Mouse (Mus musculus): ENCODE results near the gene Ephb4. TPM values are rescaled to one million over a fixed set of nuclear protein-coding genes. Genes with fewer than 3 reads are reported as not detected.

The Ephb4 gene
- total RNA-seq, 1 experiment from 2014 or later: not detected

DNA sequence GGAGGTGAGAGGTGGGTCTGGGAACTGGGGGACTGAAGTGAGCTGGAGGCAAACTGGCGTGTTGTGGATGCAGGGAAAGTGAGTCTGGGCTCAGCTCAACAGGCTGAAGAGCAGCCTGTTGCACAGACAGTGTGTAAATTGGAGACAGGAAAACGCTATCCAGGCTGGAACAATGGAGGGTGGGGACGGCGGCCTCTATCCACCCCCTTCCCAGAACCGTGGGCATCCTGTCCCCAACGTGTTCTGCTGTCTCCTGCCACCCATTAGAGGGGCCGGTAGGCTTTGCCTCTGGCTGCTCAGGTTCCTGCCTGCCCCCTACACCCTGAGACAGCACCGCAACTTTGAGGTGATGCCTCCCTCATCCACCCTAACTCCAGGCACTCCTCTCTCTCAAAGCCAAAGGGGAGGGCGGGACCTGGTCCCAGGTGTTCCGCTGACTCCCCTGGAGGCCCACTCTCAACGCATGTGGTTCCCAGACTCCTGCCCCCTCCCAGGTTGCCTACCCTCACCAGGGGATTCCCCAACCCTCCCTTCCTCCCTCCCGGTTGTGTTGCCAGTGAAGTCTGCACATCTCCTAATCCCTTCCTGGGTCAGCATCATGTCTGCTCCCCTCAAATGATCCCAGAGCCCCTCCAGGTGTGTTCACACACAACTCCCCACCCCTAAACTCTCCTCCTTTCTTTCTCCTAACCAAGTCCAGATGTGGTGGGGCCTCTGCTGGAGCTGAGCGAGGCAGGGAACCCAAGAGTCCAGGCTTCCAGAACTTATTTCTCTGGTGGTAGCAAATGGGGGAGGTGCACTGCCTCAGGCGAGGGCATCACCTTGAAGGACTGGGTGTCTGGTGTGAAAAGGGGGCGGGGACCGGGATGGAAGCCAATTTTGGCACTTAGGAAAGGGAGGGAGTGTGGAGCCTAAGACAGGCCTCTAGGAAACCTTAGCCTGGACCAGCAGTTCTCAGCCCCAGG, 2.4 kb downstream of the Ephb4 start:
- ATAC-seq (replicated peaks; ENCODE audit: low read depth, poor library complexity, severe bottlenecking): no peak

DNA sequence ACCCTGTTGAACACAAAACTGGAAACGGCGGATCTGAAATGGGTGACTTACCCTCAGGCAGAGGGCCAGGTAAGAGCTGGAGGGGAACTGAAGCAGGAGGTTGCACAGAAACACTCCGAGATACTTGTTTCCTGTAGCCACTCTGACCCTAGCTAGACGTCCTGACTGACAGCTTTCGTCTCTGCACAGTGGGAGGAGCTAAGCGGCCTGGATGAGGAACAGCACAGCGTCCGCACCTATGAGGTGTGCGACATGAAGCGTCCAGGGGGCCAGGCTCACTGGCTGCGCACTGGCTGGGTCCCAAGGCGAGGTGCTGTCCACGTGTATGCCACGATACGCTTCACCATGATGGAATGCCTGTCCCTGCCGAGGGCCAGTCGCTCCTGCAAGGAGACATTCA, 4.2 kb downstream of the Ephb4 start:
- no peak for ATAC-seq (replicated peaks; ENCODE audit: low read depth, poor library complexity, severe bottlenecking)

- ATAC-seq (replicated peaks; ENCODE audit: low read depth, poor library complexity, severe bottlenecking): no peak
Observed at GRCm38 (mm10) chr5:137358382-137358781, 8.5 kb downstream of the Ephb4 start.

GRCm38 (mm10) chr5:137369665-137370064, 19.8 kb downstream of the Ephb4 start:
- no peak for ATAC-seq (replicated peaks; ENCODE audit: low read depth, poor library complexity, severe bottlenecking)

GRCm38 (mm10) chr5:137373371-137373950, 23.6 kb downstream of the Ephb4 start:
- no peak for ATAC-seq (replicated peaks; ENCODE audit: low read depth, poor library complexity, severe bottlenecking)

GRCm38 (mm10) chr5:137374521-137375080, 24.7 kb downstream of the Ephb4 start:
- ATAC-seq (replicated peaks; ENCODE audit: low read depth, poor library complexity, severe bottlenecking): no peak

GRCm38 (mm10) chr5:137375627-137376026, 25.7 kb downstream of the Ephb4 start:
- ATAC-seq (replicated peaks; ENCODE audit: low read depth, poor library complexity, severe bottlenecking): no peak

DNA sequence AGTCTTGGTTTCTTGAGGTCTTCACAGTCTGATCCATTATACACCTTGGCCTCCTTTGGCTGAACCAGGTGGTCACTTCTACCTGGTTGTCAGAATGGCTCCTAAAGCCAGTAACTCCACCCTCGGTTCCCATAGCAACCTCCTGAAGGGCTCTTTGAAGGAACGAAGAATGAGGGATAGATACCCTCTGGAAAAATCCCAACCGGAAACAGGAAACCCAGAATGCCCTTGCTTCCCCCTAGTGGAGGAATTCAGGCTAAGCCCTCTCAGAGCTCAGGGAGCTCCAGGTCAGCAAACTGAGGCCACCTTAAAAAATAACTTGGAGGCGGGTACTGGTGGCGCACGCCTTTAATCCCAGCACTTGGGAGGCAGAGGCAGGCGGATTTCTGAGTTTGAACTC, 26.3 kb downstream of the Ephb4 start:
- no peak for ATAC-seq (replicated peaks; ENCODE audit: low read depth, poor library complexity, severe bottlenecking)

DNA sequence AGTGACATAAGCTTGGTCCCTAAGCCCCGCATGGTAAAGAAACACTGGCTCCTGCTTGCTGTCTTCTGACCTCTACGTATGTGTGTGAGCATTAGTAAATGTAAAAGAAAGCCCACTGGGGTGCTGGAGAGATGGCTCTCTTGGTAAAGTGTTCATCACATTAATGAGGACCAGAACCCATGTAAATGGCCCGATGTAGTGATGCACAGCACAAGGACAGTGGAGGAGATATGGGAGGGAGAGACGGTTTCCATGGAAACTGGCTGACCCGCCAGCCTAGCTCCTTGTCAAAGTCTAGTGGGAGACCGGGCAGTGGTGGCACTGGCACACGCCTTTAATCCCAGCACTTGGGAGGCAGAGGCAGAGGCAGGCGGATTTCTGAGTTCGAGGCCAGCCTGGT, 26.8 kb downstream of the Ephb4 start:
- no peak for ATAC-seq (replicated peaks; ENCODE audit: low read depth, poor library complexity, severe bottlenecking)

GRCm38 (mm10) chr5:137377176-137377575, 27.3 kb downstream of the Ephb4 start:
- ATAC-seq (replicated peaks; ENCODE audit: low read depth, poor library complexity, severe bottlenecking): 0 out of 2 replicates have a peak, but pooled peaks have one; percentile 19

DNA sequence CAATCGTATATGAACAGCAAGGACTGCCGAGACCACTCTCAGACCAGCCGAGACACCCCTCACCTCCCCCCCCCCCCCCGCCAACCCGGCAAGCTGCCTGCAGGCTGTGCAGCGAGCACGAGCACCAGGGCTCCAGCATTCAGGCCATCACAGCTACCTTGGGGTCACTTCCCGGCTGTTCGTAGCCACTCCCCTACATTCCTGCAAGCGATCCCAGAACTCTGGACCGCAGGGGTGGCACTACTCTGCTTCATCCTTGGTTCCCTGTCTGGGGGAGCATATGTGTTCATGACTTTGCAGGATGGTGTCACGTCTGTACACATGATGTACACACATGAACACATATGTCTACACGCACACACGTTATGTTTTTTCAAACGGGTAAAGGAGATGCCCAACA, 27.7 kb downstream of the Ephb4 start:
- no peak for ATAC-seq (replicated peaks; ENCODE audit: low read depth, poor library complexity, severe bottlenecking)

GRCm38 (mm10) chr5:137381152-137381551, 31.2 kb downstream of the Ephb4 start:
- ATAC-seq (replicated peaks; ENCODE audit: low read depth, poor library complexity, severe bottlenecking): peak; percentile 85

DNA sequence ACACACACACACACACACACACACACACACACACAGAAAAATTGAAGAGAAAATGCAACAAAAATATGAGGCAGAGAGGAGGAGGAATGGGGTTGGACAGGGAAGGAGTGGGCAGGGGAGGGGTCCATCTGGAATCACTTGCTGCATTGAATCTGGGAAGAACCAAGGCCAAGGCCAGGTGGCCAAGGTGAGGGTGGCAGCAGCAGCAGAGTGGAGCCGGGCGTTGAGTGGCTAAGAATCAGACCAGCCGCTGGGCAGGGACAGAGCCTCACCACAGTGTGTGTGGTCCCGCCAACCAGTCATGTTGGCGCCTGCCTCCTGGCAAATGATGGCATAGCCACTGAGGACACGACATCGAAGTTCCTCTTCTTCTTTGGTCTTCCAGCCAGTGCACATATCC, 33.5 kb downstream of the Ephb4 start:
- no peak for ATAC-seq (replicated peaks; ENCODE audit: low read depth, poor library complexity, severe bottlenecking)

DNA sequence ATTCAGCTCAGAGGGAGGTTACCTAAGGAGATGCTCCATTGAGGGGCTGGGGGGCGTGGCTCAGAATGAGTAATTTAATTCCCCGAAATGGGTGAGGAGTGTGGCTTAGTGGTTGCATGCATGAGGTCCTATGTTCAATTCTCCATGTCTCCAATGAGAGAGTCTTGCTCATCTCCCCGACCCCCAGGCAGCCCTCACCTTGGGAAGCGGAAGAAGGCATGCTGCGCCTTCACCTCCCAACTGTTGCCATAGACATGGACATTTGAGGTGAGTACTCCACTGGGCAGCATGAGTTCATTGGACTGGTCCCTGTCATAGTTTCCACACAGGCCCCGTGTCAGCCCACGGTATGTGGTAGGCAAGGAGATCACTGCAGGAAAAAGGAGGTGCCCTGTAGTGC, 36.8 kb downstream of the Ephb4 start:
- no peak for ATAC-seq (replicated peaks; ENCODE audit: low read depth, poor library complexity, severe bottlenecking)

GRCm38 (mm10) chr5:137391641-137392040, 41.7 kb downstream of the Ephb4 start:
- ATAC-seq (replicated peaks; ENCODE audit: low read depth, poor library complexity, severe bottlenecking): no peak

DNA sequence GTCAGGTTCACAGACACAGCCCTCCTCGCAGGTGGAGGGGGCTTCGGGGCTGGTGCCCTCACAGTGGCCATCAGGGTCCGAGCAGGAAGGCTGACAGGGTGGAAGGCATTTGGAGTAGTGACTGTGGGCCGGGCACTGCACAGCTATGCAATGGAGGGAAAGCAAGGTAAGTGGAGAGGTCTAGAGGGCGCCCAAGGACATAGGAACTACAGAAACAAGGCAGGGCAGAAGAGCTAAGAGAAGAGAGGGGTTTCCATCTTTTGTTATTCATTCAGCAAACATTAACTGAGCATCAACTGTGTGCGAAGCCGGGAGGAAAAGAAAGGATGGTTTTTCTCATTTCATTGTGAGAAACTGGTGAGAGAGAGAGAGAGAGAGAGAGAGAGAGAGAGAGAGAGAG, 44.5 kb downstream of the Ephb4 start:
- no peak for ATAC-seq (replicated peaks; ENCODE audit: low read depth, poor library complexity, severe bottlenecking)

GRCm38 (mm10) chr5:137404081-137404480, 54.2 kb downstream of the Ephb4 start:
- no peak for ATAC-seq (replicated peaks; ENCODE audit: low read depth, poor library complexity, severe bottlenecking)

GRCm38 (mm10) chr5:137409451-137409850, 59.5 kb downstream of the Ephb4 start:
- ATAC-seq (replicated peaks; ENCODE audit: low read depth, poor library complexity, severe bottlenecking): no peak

DNA sequence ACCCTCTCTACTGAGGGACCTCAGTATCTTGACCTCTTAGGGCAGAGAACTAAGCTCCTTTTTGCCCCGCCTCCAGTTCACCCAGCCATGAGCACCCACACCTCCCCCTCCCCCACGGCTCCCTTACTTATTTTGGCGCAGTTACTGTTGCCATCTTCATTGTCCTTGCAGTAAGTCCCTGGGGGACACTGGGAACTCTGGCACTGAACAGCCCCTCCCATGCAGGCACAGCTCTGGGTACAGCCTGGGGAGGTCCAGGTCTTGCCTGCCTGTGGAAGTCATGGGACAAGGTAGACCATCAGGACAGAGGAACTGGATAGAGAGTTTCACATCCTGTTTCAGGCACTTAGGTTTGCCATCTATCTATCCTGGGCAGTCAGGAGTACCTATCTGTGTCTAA, 60.2 kb downstream of the Ephb4 start:
- no peak for ATAC-seq (replicated peaks; ENCODE audit: low read depth, poor library complexity, severe bottlenecking)

DNA sequence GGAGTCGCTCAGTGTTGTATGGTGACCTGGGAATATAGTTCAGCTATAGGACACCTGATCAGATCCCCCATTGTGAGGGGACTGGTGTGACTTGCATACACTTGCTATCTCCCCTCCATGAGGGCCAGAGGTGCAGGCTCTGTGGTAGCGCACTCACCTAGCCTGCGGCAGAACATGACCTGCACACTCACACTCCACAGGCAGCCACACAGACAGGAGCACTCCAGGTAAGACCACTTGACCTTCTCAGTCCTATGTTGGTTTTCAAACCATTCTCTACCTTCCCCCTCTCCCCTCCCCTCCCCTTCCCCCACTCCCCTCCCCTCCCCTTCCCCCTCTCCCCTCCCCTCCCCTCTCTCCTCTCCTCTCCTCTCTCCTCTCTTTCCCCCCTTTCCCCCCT, 60.6 kb downstream of the Ephb4 start:
- ATAC-seq (replicated peaks; ENCODE audit: low read depth, poor library complexity, severe bottlenecking): no peak

- no peak for ATAC-seq (replicated peaks; ENCODE audit: low read depth, poor library complexity, severe bottlenecking)
Observed at GRCm38 (mm10) chr5:137411235-137411634, 61.3 kb downstream of the Ephb4 start.

Data from common myeloid progenitor, adult 5-6 weeks (primary cell).